Mouse (Mus musculus): Measurements from ENCODE around the gene Homer2.

Gene Homer2

GRCm38 (mm10) chr7:81651284-81651683 is 56.0 kb downstream of the Homer2 start:
- DNase-seq (ENCODE audit: low spot score in 2 of 2) = no peak

- no peak for DNase-seq (ENCODE audit: low spot score in 2 of 2)
Observed at GRCm38 (mm10) chr7:81649270-81649669, 58.1 kb downstream of the Homer2 start.

GRCm38 (mm10) chr7:81647959-81648358 is 59.4 kb downstream of the Homer2 start:
- DNase-seq (ENCODE audit: low spot score in 2 of 2) = no peak

GRCm38 (mm10) chr7:81644551-81645235 is 62.6 kb downstream of the Homer2 start:
- no peak for DNase-seq (ENCODE audit: low spot score in 2 of 2)

GRCm38 (mm10) chr7:81641101-81641500 is 66.2 kb downstream of the Homer2 start:
- no peak for DNase-seq (ENCODE audit: low spot score in 2 of 2)

- DNase-seq (ENCODE audit: low spot score in 2 of 2) = no peak
Observed at GRCm38 (mm10) chr7:81632586-81632985, 74.7 kb downstream of the Homer2 start.

- DNase-seq (ENCODE audit: low spot score in 2 of 2) = no peak
Observed at GRCm38 (mm10) chr7:81631261-81631660, 76.1 kb downstream of the Homer2 start.

GRCm38 (mm10) chr7:81626460-81626859 is 80.9 kb downstream of the Homer2 start:
- peak in 1 of 2 experiments; percentile 39 for DNase-seq (ENCODE audit: low spot score in 2 of 2)

- no peak for DNase-seq (ENCODE audit: low spot score in 2 of 2)
Observed at GRCm38 (mm10) chr7:81623767-81624166, 83.6 kb downstream of the Homer2 start.

- no peak for DNase-seq (ENCODE audit: low spot score in 2 of 2)
Observed at GRCm38 (mm10) chr7:81622793-81623192, 84.5 kb downstream of the Homer2 start.

GRCm38 (mm10) chr7:81615031-81615430 is 92.3 kb downstream of the Homer2 start:
- DNase-seq (ENCODE audit: low spot score in 2 of 2) = no peak

- DNase-seq (ENCODE audit: low spot score in 2 of 2) = no peak
Observed at GRCm38 (mm10) chr7:81612856-81613635, 94.3 kb downstream of the Homer2 start.

GRCm38 (mm10) chr7:81610125-81610524 is 97.2 kb downstream of the Homer2 start:
- peak in 1 of 2 experiments; percentile 33 for DNase-seq (ENCODE audit: low spot score in 2 of 2)

GRCm38 (mm10) chr7:81606452-81606851 is 100.9 kb downstream of the Homer2 start:
- no peak for DNase-seq (ENCODE audit: low spot score in 2 of 2)

- DNase-seq (ENCODE audit: low spot score in 2 of 2) = no peak
Observed at GRCm38 (mm10) chr7:81605489-81605888, 101.8 kb downstream of the Homer2 start.

GRCm38 (mm10) chr7:81604991-81605390 is 102.3 kb downstream of the Homer2 start:
- no peak for DNase-seq (ENCODE audit: low spot score in 2 of 2)

GRCm38 (mm10) chr7:81599379-81600280 is 107.7 kb downstream of the Homer2 start:
- DNase-seq (ENCODE audit: low spot score in 2 of 2) = no peak

GRCm38 (mm10) chr7:81597660-81598059 is 109.7 kb downstream of the Homer2 start:
- DNase-seq (ENCODE audit: low spot score in 2 of 2) = no peak

GRCm38 (mm10) chr7:81596086-81596485 is 111.2 kb downstream of the Homer2 start:
- no peak for DNase-seq (ENCODE audit: low spot score in 2 of 2)

GRCm38 (mm10) chr7:81595056-81595455 is 112.3 kb downstream of the Homer2 start:
- DNase-seq (ENCODE audit: low spot score in 2 of 2) = no peak

- DNase-seq (ENCODE audit: low spot score in 2 of 2) = no peak
Observed at GRCm38 (mm10) chr7:81593387-81593786, 113.9 kb downstream of the Homer2 start.

- DNase-seq (ENCODE audit: low spot score in 2 of 2) = no peak
Observed at GRCm38 (mm10) chr7:81592686-81593085, 114.6 kb downstream of the Homer2 start.
